Mouse (Mus musculus): ENCODE results near the gene Inip.
"Not testable (repeated sequence)": the region's sequence is repeated elsewhere in the genome, so short reads cannot be mapped to it uniquely, and the experiment has no call there.

Gene Inip

GRCm38 (mm10) chr4:59807521-59807920, 6.1 kb upstream of the Inip start:
- DNase-seq = no peak

GRCm38 (mm10) chr4:59806879-59807195, 5.4 kb upstream of the Inip start:
- DNase-seq = no peak

GRCm38 (mm10) chr4:59805968-59806878, 4.8 kb upstream of the Inip start:
- peak; percentile 75 for DNase-seq

GRCm38 (mm10) chr4:59805181-59805967, 4.0 kb upstream of the Inip start, which contains the start of gene Snx30:
TSS of gene Snx30 (plus strand) at chr4:59805840.
- DNase-seq = peak; percentile 85

GRCm38 (mm10) chr4:59804754-59805153, 3.4 kb upstream of the Inip start:
- DNase-seq = no peak

GRCm38 (mm10) chr4:59803358-59803757, 2.0 kb upstream of the Inip start:
- DNase-seq = no peak

- DNase-seq = no peak
Measured at GRCm38 (mm10) chr4:59802792-59803191, 1.4 kb upstream of the Inip start.

- no peak for DNase-seq
Measured at GRCm38 (mm10) chr4:59802107-59802506, 718 bp upstream of the Inip start.

- no peak for DNase-seq
Measured at GRCm38 (mm10) chr4:59800181-59800580, 1.2 kb downstream of the Inip start.

GRCm38 (mm10) chr4:59795788-59796455, 5.5 kb downstream of the Inip start:
- no peak for DNase-seq

- DNase-seq = no peak
Measured at GRCm38 (mm10) chr4:59794116-59794515, 7.3 kb downstream of the Inip start.

GRCm38 (mm10) chr4:59793626-59794025, 7.8 kb downstream of the Inip start:
- not testable (repeated sequence) for DNase-seq

GRCm38 (mm10) chr4:59789015-59789414, 12.4 kb downstream of the Inip start:
- no peak for DNase-seq

- DNase-seq = peak; percentile 31
Measured at GRCm38 (mm10) chr4:59787126-59787525, 14.3 kb downstream of the Inip start.

- DNase-seq = peak; percentile 30
Measured at GRCm38 (mm10) chr4:59786661-59787060, 14.7 kb downstream of the Inip start.

- DNase-seq = no peak
Measured at GRCm38 (mm10) chr4:59785412-59785811, 16.0 kb downstream of the Inip start.

- DNase-seq = peak; percentile 96
Measured at GRCm38 (mm10) chr4:59783685-59784279, 17.6 kb downstream of the Inip start.

- DNase-seq = no peak
Measured at GRCm38 (mm10) chr4:59782853-59783684, 18.3 kb downstream of the Inip start.

GRCm38 (mm10) chr4:59780568-59780967, 20.8 kb downstream of the Inip start:
- no peak for DNase-seq

- DNase-seq = no peak
Measured at GRCm38 (mm10) chr4:59777828-59778227, 23.6 kb downstream of the Inip start.

GRCm38 (mm10) chr4:59772171-59772879, 29.1 kb downstream of the Inip start:
- no peak for DNase-seq
